Mouse (Mus musculus) spleen, postnatal 10 days (tissue): ENCODE measurements around the gene Gm20696.

Experiments
- DNase-seq, 2 experiments: peaks; one replicate each; pipeline ENCODE4 v3.0.0; 2021 to 2022; ENCODE audit warnings: low spot score in 2 of 2

Gm20696 gene

DNA sequence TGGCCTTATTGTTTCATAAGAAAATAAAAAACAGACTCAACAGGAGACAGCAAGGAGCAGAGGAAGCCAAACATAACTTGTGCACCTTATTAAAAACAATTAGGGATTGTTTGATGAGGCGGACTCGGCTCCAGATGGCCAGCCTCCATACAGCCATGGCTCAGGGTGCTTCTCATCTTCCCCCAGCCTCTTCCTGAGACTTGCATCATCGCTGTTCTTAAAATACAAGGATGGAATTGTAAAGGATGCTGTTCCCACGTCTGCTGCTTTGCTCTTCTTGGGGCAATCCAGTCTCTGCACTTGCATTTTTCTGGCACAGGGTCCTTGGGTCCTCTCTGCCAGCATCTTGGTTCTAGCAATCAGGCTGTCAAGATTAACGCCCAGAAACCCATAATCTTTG, 94.5 kb downstream of the Gm20696 start:
- DNase-seq, result no peak

DNA sequence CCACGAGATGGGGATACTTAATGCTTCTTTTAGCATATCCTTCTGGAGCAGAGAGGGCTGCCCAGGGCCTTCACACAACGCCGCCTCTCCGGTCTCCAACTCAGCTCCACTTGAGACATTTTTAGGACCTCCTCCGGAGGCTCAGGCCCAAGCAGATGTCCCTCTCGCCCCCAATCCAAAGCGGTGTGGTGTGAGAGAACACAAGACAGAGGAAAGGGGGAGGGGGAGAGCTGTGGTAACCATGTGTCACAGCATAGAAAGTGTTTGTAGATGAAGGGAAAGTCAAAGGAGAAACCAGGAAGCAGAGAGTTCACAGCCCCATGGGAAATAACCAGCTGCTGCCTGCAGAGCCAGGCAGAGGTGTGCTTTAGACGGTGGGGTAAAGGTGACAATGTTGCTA, 99.7 kb downstream of the Gm20696 start:
- DNase-seq, result no peak

DNA sequence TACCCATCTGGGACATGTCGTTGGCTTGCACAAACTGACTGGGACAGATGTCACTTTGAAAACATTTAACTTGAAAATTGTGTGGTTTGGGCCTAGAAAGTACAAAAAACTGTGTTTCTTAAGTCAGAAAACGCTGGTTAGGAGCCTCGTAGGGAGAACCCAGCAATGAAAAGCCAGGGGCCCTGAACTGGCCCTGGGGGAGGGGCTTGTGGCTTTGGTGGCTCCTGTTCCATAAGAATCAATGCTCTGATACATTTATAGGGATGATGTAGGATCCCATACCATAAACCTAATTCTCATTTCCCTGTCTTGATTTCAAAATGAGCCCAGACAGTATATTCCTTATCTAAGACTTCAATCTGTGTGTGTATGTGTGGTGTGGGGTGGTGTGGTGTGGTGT, 101.8 kb downstream of the Gm20696 start:
- DNase-seq, result no peak

DNA sequence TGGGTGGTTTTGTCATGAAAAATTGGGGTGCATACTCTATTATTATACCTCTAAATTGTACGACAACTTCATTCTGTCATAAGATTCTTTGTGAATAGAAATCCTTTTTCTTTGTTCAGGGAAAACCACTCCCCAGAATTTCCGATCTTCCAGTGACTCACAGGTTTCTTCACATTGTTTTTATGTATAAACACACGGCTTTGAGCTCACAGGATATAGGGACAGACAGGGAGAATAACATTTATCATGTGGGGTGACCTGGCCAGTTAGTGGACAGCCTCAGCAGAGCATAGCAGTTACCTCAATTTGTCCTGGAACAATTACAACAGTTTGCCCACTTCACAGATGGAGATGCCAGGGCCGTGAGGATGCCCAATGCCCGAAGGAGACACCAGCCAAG, 109.6 kb downstream of the Gm20696 start:
- DNase-seq, result no peak

DNA sequence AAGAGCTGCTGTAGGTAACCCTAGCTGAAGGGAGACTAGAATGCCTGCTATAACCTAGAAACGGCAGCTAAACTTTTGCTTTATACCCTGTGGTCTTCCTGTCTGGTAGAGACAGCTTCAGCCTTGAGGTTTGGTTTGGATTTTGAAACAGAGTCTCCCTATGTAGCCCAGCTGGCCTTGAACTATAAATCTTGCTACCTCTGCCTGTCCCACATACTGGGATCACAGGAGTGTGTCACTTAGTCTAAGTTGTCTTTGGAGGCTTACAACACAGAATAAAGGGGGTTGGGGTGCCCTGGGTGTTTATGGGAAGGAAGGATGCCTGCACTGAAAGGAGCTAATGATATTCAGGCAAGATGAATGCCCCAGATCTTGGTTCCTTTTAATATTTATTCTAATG, 113.8 kb downstream of the Gm20696 start:
- no peak for DNase-seq

DNA sequence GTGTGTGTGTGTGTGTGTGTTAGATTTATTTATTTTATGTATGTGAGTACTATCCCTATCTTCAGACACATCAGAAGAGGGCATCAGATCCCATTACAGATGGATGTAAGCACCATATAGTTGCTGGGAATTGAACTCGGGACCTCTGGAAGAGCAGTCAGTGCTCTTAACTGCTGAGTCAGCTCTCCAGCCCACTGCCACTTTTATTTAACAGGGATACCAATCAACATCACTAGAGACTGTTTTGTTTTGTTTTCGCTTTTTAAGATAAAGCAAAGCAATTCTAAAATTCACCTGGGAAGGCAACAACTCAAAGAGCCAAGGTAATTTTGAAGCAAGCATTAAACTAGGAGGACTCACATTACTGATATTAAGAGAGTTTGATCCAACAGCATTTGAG, 120.2 kb downstream of the Gm20696 start:
- no peak for DNase-seq

DNA sequence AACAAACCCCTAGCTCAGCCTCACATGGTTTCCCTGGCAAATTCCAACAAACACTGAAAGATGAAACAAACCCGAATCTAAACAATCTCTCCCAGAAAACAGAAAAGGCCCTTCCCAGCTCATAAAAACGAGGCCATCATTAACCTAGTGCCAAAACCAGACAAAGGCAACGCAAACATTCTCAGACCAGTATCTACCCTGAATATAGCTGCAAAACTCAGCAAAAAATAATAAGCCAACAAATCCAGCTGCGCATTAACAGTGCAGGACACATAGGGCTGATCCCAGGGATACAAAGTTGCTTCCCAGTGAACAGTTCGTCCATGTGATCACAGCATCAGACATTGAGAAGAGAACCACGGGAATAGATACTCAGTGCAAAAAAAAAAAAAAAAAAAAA, 121.2 kb downstream of the Gm20696 start:
- DNase-seq, result no peak

DNA sequence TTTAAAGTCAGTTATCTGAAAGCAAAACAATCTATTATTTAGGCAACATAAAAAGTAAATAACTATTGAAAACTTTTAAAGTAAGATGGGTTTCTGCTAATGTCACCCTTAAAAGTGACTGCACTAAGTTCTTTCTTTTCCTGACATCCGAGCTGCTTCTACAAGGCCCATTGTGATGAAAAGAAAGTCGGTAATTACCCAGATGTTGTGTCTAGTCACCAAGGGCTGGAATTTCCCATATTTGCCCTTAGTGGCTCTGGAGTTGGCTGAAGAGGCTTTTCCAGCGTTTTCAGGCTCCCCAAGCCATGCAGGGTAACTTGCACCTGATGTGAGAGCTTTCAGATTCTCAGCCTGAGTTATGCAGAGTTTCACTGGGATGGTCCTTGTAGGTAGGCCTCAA, 125.5 kb downstream of the Gm20696 start:
- DNase-seq, result no peak

DNA sequence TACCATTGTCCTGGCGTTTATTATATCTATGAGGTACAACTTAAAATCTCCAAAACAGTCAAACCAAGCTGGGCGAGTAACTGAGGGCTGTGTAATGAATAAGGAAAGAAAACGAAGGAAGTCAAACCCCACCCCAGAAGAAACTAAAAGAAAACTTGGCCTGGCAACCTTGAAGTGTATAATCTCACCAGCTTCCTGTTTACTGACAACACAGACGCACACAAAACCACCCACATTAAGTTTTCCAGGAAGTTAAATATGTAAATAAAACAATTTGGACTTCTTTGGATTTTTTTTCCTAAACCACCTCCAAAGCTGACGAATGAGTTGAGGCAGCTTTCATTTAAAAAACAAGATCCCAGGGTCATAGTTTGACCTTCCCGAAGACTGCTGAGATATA, 125.9 kb downstream of the Gm20696 start:
- DNase-seq, result no peak

DNA sequence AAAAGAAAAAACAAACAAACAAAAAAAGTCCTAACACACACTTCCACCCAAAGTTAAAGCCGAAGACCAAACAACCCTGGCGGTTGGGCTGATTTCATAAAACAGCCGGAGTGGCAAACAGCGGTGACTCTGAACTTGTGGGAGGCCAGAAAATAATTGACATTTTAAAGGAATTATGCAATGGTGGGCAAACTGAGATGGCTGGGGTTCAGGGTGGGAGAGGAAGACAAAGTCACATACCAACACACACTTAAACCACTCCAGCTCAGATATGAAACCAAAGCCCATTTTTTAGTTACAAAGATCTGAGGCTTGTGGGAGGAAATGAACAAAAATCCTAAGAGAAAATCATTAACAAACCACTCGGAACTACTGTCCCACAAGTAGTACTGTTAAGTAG, 126.5 kb downstream of the Gm20696 start:
- DNase-seq, result no peak

DNA sequence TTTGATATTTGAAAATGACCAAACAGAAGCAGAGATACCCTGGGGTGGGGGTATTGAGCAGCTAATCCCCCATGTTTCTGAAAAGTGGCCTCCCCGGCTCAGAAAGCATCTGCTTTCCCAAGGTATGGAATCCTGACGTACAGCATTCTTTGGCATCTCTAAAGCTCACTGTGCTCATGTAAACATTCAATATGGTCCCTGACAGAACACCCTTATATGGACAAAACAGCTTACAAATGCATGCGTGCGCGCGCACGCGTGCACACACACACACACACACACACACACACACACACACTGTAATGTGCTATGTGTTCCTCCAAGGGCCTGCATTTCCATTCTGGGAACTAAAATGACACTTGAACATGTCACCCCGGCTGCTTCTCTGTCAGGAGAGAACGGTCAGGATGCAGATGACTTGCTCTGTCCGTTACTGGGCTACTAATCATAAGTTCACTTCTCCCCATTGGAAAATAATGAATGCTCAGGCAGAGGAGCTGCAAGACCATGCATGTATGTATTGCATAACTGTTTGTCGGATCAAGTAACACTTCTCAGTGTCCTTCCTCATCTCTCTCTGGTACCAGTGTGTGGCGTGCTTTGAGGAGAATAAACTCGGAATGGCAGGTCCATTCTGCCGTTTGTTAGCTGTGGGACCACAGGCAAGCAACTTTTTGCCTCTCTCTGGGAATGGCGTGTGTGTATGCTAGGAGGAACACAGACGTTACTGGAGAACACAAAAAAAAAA, 128.2 kb downstream of the Gm20696 start:
- no peak for DNase-seq

DNA sequence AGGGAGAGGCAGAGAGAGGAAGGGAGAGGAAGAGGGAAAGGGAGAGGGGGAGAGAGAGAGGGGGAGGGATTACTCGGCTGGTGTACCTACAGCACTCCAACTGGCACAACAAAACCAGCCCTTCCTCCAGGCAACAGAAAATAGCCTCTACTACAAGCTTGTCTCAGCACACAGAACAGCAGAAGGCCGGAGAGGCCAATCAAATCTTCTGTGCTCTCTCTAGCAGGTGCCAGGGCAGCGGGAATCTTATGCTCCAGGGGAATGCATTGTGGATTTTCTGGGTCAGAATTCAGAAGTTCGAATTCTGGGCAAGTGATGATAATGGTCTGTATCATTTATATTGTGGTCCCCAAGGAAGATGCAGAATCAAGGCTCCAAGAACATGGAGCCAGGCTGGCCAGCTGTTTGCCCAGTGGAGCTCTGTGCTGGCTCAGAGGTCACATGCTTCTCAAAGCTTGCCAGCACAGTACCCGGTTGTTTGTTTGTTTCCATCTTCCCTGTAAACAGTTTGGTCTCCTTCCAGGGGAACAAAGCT, 132.3 kb downstream of the Gm20696 start:
- DNase-seq, result no peak

DNA sequence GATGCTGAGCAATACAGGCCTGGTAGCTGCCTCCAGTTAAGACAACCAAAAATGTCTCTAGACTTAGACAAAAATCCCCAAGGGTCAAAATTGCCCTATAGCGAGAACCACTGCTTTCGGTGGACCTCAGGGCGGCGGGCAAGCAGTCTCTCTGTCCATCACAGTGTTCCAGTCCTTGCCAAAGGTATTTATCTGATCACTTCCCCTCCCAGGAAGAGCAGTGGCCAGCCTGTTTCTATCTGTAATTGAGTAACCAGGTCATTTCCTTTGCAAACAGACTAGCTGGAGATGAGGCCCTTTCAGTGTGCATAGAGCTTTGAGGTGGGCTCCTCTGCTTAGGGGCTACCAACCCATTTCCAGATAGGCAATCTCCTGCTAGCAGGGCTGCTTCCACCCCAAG, 134.1 kb downstream of the Gm20696 start:
- no peak for DNase-seq

DNA sequence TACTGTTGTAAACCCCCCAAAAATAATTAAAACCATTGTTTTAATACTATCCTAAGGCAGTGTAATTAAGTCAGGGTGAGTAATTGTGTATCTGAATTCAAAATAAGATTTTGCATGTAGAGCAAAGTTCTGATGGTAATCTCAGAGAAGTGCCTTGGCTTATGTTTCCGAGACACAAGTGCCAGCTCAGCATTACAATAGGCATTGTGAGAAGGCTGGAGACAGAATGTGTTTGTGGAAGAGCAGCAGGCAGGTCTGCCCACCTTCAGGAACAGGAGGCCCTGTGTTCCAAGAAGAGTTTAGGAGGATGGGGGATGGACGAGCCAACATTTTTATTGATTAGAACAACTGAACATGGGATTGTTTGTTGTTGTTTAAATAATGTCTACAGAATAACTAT, 137.6 kb downstream of the Gm20696 start:
- DNase-seq, result no peak

DNA sequence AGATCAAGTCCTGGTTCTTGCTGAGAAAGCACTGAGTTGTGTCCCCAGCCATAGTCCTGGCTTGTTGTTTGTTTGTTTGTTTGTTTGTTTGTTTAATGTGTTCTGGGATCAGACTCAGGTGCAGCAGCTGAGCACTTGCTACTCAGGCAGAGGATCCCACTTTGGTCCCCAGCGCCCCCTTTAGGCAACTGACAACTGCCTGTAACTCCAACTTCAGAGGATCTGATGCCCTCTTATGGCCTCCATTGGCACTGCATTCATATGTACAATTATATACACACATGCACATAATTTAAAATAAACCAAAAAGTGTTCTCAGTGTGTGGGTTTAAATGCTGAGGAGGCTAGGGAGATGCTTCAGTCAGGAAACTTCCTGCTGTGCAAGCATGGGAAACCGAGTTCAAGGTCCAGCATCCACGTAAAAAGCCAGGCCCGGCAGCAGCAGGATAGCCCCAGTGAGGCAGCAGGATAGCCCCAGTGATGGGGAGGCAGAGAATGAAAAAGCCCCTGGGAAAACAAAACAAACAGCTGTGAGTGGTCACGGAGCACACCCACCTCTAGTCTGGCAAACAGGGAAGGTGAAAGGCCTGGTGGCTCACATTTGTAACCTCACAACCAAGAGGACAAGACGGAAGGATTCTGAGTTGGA, 139.0 kb downstream of the Gm20696 start:
- peak in 1 of 2 experiments; percentile 28 for DNase-seq

DNA sequence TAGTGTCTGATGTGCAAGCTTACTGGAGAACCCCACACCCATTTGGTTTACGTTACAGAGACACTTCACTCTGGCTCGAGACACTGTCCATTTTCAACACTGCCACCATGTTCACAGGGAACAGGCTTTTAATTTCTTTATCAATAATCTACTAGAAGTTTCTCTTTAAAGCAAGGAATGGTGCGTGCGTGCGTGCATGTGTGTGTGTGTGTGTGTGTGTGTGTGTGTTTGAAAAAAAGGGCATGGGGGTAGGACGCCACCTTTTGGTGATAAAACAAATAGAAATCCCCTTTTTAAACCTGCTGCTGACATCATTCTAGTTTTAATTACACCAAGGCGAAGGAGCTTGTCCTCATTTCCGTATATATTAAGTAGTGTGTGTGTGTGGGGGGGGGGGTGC, 141.2 kb downstream of the Gm20696 start:
- DNase-seq, result peak in 1 of 2 experiments; percentile 40

DNA sequence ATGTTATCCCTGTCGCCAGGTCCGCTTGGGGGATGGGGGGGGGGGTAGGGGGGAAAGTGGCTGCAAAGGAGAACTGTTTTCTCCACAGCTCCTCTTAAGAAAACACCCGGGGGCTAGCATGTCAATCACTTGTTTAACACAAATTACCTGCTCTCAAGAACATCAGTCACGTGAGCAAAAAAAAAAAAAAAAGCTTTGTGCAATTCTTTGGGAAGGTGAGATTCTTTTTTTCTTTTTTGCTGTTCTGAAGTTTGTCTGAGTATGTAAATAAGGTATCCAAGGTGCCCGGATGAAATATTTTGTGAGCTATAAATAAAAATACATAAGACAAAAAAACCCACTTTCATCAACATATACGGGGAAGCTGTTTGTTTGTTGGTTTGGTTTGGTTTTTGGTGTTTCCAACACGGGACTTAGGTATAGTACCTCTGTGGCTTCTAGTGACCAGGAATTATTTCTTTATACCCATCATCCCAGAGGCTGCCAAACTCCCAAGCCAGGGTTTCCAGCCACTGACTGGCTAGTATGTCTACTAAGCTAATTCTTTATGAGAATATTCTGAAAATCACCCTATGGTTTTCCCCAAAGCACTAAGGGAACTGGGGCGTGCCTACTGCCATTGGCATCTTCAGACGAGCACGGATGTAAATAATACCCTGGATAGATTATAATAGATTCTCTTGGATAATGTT, 142.8 kb downstream of the Gm20696 start:
- DNase-seq, result no peak

DNA sequence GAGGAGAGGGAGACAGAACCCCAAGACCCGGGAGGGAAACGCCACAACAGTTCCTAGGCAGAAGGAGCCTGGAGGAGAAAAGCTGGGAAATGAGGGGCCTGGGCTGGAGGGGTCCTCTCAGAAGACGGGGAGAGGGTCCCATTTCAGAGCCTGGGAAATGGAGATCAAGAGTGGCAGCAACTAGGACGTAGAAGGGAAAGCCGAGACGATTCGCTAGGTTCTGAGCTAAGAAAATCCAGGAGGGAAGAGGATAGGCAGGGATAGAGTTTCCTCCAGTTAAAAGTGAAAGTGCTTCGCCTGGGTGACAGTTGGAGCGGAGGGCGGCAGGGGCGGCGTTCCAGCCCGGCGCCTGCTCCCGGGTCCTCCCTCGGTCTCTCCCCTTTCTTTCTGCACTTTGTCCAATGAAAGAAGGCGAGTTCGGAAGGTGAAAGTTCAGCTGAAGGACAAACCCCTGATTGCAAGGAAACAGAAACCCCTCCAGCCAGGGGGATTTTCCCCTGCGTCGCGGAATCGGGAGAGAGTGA, 143.4 kb downstream of the Gm20696 start:
- peak; percentile 62 to 63 for DNase-seq

DNA sequence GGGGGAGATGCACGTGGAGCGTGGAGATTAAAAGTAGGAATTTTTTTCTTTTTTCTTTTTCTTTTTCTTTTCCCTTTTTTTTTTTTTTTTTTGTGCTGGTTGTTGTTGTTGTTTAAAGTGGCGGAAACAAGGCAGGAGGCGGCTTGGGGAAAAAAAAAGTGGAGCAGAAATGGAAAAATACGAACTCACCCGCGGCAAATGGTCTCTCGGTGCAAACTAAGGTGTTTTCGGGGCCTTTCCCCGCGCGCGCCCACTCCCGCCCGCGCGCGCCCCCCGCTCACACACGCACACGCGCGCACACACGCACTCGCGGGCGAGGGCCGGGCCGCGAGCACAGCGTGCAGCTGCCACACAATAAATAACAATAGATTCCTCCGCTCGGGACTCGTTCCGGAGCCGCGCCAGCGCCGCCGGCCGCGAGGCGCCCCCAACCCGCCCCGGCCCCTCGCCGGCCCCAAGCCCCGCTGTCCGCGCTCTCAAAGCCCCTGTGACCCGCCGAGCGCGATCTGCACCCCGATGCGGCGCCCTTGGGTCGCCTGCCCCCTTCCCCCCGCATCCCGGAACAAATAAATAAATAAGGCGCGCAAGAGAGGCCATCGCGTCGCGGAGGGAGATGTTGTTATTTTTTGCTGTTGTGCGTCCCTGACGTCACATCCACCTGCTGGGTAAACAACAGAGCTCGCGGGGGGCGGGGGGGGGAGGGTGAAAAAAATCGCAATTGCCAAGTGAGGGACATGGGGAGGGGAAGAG, 144.1 kb downstream of the Gm20696 start, which contains the start of gene Foxp1:
Gene Foxp1, minus strand, starts transcription at position 363 of the 750 bp plus-strand sequence.
- DNase-seq, result peak; percentile 58 to 77

DNA sequence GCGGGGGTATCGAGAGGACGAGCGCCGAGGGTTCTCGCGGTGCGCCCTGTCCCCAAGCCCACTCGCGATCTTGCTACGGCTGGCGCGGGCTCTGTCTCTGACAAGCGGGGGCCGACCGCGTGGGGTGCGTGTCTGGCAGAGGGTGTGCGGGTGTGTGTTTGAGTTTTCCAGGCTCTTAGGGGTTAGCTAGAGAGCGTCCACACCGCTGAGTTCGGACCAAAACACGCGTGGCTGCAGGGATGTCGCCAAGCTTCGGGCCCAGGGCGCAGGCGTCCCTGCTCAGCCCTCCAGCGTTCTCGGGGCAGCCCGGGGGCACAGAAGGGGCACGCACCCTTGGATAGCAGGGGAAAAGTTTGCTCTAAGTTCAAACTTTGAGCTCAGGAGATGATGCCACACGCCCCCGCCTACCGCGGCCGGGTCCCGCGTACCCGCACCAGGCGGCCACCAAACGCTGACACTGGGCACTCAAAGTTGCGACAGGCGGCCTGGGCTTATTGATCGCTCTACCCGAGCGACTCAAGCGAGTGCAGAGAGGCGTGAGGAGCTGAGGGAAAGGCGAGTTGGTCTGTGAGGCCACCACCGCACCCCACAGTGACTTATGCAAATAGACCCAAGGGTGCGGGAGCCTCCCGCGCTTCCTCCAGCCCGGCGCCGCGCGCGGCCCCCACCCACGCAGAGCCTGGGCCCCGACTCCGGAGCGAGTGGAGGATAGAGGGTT, 144.8 kb downstream of the Gm20696 start:
- peak; percentile 63 to 64 for DNase-seq

DNA sequence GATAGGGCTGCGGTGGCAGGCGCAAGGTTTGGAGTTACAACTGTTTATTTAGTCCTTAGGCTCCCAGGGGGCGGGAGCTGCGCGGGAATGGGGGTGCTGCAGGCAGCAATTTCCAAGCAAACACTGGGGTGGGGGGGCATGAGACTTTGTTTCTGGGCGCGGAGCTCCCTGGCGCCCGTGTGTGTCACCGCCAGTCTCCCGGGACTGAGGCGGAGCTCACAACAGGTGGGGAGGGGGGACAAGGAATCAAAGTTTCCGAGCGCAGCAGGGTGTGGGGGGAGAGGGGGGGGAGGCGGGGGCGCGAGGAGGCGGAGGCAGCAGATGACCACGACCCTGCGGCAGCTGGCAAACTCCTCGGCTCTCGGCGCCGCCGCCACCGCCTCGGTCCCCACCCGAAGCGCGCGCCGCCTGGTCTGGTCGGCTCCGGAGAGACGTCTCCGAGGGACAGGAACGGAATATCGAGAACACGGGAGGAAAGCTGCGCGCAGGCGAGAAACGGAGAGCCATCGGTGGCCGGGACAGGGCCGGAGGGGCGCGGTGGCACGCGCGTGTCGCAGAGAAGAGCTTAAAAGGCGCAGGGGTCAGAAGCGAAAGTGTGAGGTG, 145.5 kb downstream of the Gm20696 start:
- DNase-seq, result peak; percentile 51 to 62
